Mouse (Mus musculus) ovary, postnatal 14 days (tissue): ENCODE data around the gene Fzd4.

ENCODE experiments used
- DNase-seq: peaks from one replicate; pipeline ENCODE4 v3.0.0; 2022; ENCODE audit warnings: low spot score

Gene Fzd4

GRCm38 (mm10) chr7:89404081-89404733, at the start of gene Fzd4, which contains the start of gene Tmem135:
Gene Fzd4 (plus strand): TSS chr7:89404355.
Gene Tmem135 (minus strand): TSS chr7:89404222.
- peak; percentile 88 for DNase-seq

GRCm38 (mm10) chr7:89355519-89356255, 48.5 kb upstream of the Fzd4 start:
- DNase-seq: no peak

- DNase-seq: no peak
These were observed 47.8 kb upstream of the Fzd4 start for GRCm38 (mm10) chr7:89356307-89356706.

GRCm38 (mm10) chr7:89363975-89364374, 40.2 kb upstream of the Fzd4 start:
- no peak for DNase-seq

- DNase-seq: no peak
These were observed 38.8 kb upstream of the Fzd4 start for GRCm38 (mm10) chr7:89365135-89365880.

- no peak for DNase-seq
These were observed 36.5 kb upstream of the Fzd4 start for GRCm38 (mm10) chr7:89367643-89368042.

- DNase-seq: no peak
These were observed 34.1 kb upstream of the Fzd4 start for GRCm38 (mm10) chr7:89370086-89370485.

- DNase-seq: no peak
These were observed 33.2 kb upstream of the Fzd4 start for GRCm38 (mm10) chr7:89370917-89371316.

- DNase-seq: no peak
These were observed 32.4 kb upstream of the Fzd4 start for GRCm38 (mm10) chr7:89371623-89372295.

- no peak for DNase-seq
These were observed 23.0 kb upstream of the Fzd4 start for GRCm38 (mm10) chr7:89380935-89381705.

GRCm38 (mm10) chr7:89382892-89383291, 21.3 kb upstream of the Fzd4 start:
- no peak for DNase-seq

- DNase-seq: no peak
These were observed 15.2 kb upstream of the Fzd4 start for GRCm38 (mm10) chr7:89388981-89389380.

GRCm38 (mm10) chr7:89390660-89391059, 13.5 kb upstream of the Fzd4 start:
- DNase-seq: no peak

GRCm38 (mm10) chr7:89391281-89391680, 12.9 kb upstream of the Fzd4 start:
- no peak for DNase-seq

GRCm38 (mm10) chr7:89391831-89392230, 12.3 kb upstream of the Fzd4 start:
- no peak for DNase-seq

- DNase-seq: no peak
These were observed 11.8 kb upstream of the Fzd4 start for GRCm38 (mm10) chr7:89392388-89392787.

GRCm38 (mm10) chr7:89392825-89393224, 11.3 kb upstream of the Fzd4 start:
- no peak for DNase-seq

- no peak for DNase-seq
These were observed 8.8 kb upstream of the Fzd4 start for GRCm38 (mm10) chr7:89395399-89395798.

GRCm38 (mm10) chr7:89396386-89396785, 7.8 kb upstream of the Fzd4 start:
- no peak for DNase-seq

GRCm38 (mm10) chr7:89397837-89398534, 6.2 kb upstream of the Fzd4 start:
- no peak for DNase-seq

- DNase-seq: no peak
These were observed 3.4 kb upstream of the Fzd4 start for GRCm38 (mm10) chr7:89400721-89401120.
